Mouse (Mus musculus): ENCODE results near the gene Etv6.

DNA sequence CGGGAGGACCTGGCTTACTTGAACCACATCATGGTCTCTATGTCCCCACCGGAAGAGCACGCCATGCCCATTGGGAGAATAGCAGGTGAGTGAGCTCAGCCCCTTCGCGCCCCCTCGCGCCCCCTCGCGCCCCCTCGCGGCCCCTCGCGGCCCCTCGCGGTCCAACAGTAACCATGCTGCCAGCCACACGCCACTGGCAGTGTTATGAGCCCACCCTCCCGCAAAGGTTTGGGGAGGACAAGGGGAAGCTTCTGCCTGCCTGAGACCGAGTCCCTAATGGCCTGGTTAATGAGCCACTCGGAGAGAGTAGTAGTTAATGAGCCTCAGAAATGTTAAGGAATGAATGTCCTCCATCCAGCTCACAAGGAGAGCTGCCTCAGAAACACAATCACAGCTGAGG is 213.2 kb downstream of the Etv6 start:
- no peak for TF ChIP-seq CTCF (IDR thresholded peaks at IDR 0.05; ENCODE audit: borderline replicate concordance, extremely low read depth, insufficient read depth, insufficient read length)
- no peak for TF ChIP-seq POLR2A (IDR thresholded peaks at IDR 0.05; ENCODE audit: borderline replicate concordance, extremely low read depth, insufficient read depth, insufficient read length, poor library complexity, severe bottlenecking)
